Mouse (Mus musculus): ENCODE measurements around the gene Rgs3.

Gene Rgs3

GRCm38 (mm10) chr4:62688142-62688541 lies 128.5 kb downstream of the Rgs3 start:
- no peak for DNase-seq (ENCODE audit: low spot score in 2 of 2)

- no peak for DNase-seq (ENCODE audit: low spot score in 2 of 2)
These were observed 131.3 kb downstream of the Rgs3 start for GRCm38 (mm10) chr4:62690997-62691396.

- DNase-seq (ENCODE audit: low spot score in 2 of 2), result no peak
These were observed 132.0 kb downstream of the Rgs3 start for GRCm38 (mm10) chr4:62691625-62692024.

- DNase-seq (ENCODE audit: low spot score in 2 of 2), result peak in 1 of 2 experiments; percentile 65
These were observed 134.2 kb downstream of the Rgs3 start for GRCm38 (mm10) chr4:62693839-62694238.

- no peak for DNase-seq (ENCODE audit: low spot score in 2 of 2)
These were observed 135.2 kb downstream of the Rgs3 start for GRCm38 (mm10) chr4:62694703-62695439.

GRCm38 (mm10) chr4:62695523-62695922 lies 135.9 kb downstream of the Rgs3 start:
- DNase-seq (ENCODE audit: low spot score in 2 of 2), result no peak

- DNase-seq (ENCODE audit: low spot score in 2 of 2), result peak in 1 of 2 experiments; percentile 62
These were observed 136.3 kb downstream of the Rgs3 start for GRCm38 (mm10) chr4:62695946-62696345.

GRCm38 (mm10) chr4:62696699-62697404 lies 137.2 kb downstream of the Rgs3 start:
- no peak for DNase-seq (ENCODE audit: low spot score in 2 of 2)

GRCm38 (mm10) chr4:62697469-62697868 lies 137.8 kb downstream of the Rgs3 start:
- DNase-seq (ENCODE audit: low spot score in 2 of 2), result peak; percentile 53 to 81

- DNase-seq (ENCODE audit: low spot score in 2 of 2), result no peak
These were observed 138.9 kb downstream of the Rgs3 start for GRCm38 (mm10) chr4:62698521-62698920.

- peak in 1 of 2 experiments; percentile 64 for DNase-seq (ENCODE audit: low spot score in 2 of 2)
These were observed 139.7 kb downstream of the Rgs3 start for GRCm38 (mm10) chr4:62699191-62699812.

- no peak for DNase-seq (ENCODE audit: low spot score in 2 of 2)
These were observed 140.8 kb downstream of the Rgs3 start for GRCm38 (mm10) chr4:62700426-62700825.

GRCm38 (mm10) chr4:62703151-62703550 lies 143.5 kb downstream of the Rgs3 start:
- no peak for DNase-seq (ENCODE audit: low spot score in 2 of 2)

GRCm38 (mm10) chr4:62704204-62704603 lies 144.6 kb downstream of the Rgs3 start:
- no peak for DNase-seq (ENCODE audit: low spot score in 2 of 2)

- DNase-seq (ENCODE audit: low spot score in 2 of 2), result no peak
These were observed 145.4 kb downstream of the Rgs3 start for GRCm38 (mm10) chr4:62705013-62705412.

GRCm38 (mm10) chr4:62705749-62706148 lies 146.1 kb downstream of the Rgs3 start:
- no peak for DNase-seq (ENCODE audit: low spot score in 2 of 2)

GRCm38 (mm10) chr4:62708084-62708483 lies 148.4 kb downstream of the Rgs3 start:
- DNase-seq (ENCODE audit: low spot score in 2 of 2), result no peak

- DNase-seq (ENCODE audit: low spot score in 2 of 2), result no peak
These were observed 149.3 kb downstream of the Rgs3 start for GRCm38 (mm10) chr4:62708994-62709393.

GRCm38 (mm10) chr4:62709448-62709847 lies 149.8 kb downstream of the Rgs3 start:
- DNase-seq (ENCODE audit: low spot score in 2 of 2), result no peak

GRCm38 (mm10) chr4:62711159-62711558 lies 151.5 kb downstream of the Rgs3 start:
- DNase-seq (ENCODE audit: low spot score in 2 of 2), result no peak

- DNase-seq (ENCODE audit: low spot score in 2 of 2), result no peak
These were observed 151.9 kb downstream of the Rgs3 start for GRCm38 (mm10) chr4:62711582-62711981.

GRCm38 (mm10) chr4:62720861-62721260 lies 161.2 kb downstream of the Rgs3 start:
- no peak for DNase-seq (ENCODE audit: low spot score in 2 of 2)

GRCm38 (mm10) chr4:62722021-62722426 lies 162.4 kb downstream of the Rgs3 start:
- no peak for DNase-seq (ENCODE audit: low spot score in 2 of 2)
